Mouse (Mus musculus) lung, postnatal 0 days (tissue): Measurements from ENCODE around the gene Gnl3. TPM values are rescaled to one million over a fixed set of nuclear protein-coding genes. Genes with fewer than 3 reads are reported as not detected.

Experiments
- ATAC-seq: fragments of 200-750 bp; cut with Nextera tagmentation; 2 replicates; pipeline ENCODE4 v1.8.0; 2017; ENCODE audit warnings: moderate library complexity
- DNase-seq: peaks from one replicate; pipeline ENCODE4 v3.0.0-alpha.2; 2016; ENCODE audit warnings: low spot score
- H3K27ac ChIP-seq: fragments of 300-500 bp; sonication (generic); 2 replicates; pipeline ENCODE4 v1.5.1; 2014; ENCODE audit warnings: antibody characterized with exemption, mild to moderate bottlenecking, low read length, mixed read lengths
- H3K27me3 ChIP-seq: fragments of 300-500 bp; sonication (generic); replicated peaks from 2 replicates; pipeline ENCODE4 v1.6.1; 2014; ENCODE audit warnings: low read length, mixed read lengths; ENCODE audit not compliant: insufficient read depth
- H3K36me3 ChIP-seq: fragments of 300-500 bp; sonication (generic); 2 replicates; pipeline ENCODE4 v1.6.1; 2014; ENCODE audit warnings: low read length, mixed read lengths; ENCODE audit not compliant: insufficient read depth
- H3K4me1 ChIP-seq: fragments of 300-500 bp; sonication (generic); 2 replicates; pipeline ENCODE4 v1.6.1; 2014; ENCODE audit warnings: antibody characterized with exemption, low read depth, low read length, mixed read lengths; ENCODE audit not compliant: insufficient read depth
- H3K4me2 ChIP-seq: fragments of 300-500 bp; sonication (generic); replicated peaks from 2 replicates; pipeline ENCODE4 v1.6.1; 2014; ENCODE audit warnings: low read depth, mild to moderate bottlenecking, low read length, moderate library complexity, mixed read lengths
- H3K4me3 ChIP-seq: fragments of 300-500 bp; sonication (generic); 2 replicates; pipeline ENCODE4 v1.5.1; 2014; ENCODE audit warnings: low read depth, low read length
- H3K9ac ChIP-seq: fragments of 300-500 bp; sonication (generic); replicated peaks from 2 replicates; pipeline ENCODE4 v1.6.1; 2014; ENCODE audit warnings: low read depth, mild to moderate bottlenecking
- H3K9me3 ChIP-seq: fragments of 300-500 bp; sonication (generic); 2 replicates; pipeline ENCODE4 v1.6.1; 2016; ENCODE audit warnings: low read length, mixed read lengths
- CTCF ChIP-seq: IDR thresholded peaks from 2 replicates; pipeline ENCODE4 v1.5.1; 2016; ENCODE audit warnings: antibody characterized with exemption, mild to moderate bottlenecking
- EP300 ChIP-seq: IDR thresholded peaks from 2 replicates; pipeline ENCODE4 v1.6.1; 2016; ENCODE audit warnings: antibody characterized with exemption, mild to moderate bottlenecking, control low read depth
- WGBS: fragments of 180-500 bp; shearing (Covaris S2); extraction: QIAGEN DNeasy Blood & Tissue Kit; methylation state at CpG from one replicate; pipeline ENCODE4 v1.1.7; 2014; 5-methylcytosine and 5-hydroxymethylcytosine counted together
- polyA plus RNA-seq: library from polyadenylated mRNA; unstranded; fragments of >200 nt; fragmentation: Nextera tagmentation; extraction: Ambion mirVana; gene quantifications from 2 replicates; pipeline ENCODE4 v1.2.1, GENCODE M21; 2015

Gene Gnl3
- polyA plus RNA-seq, 1 experiment from 2014 or later, result 29.5 TPM

- Histone ChIP-seq H3K4me2 (peak overlapping the region; percentile 70), H3K4me1 (no peaks in the 10 kb centered on the region; the same call in 1 of the 2 replicates), H3K9me3 (no peaks in the 10 kb centered on the region), H3K4me3 (peak overlapping the region; percentile 78), H3K36me3 (peaks cover 7% of the 10 kb centered on the region; the same call in 1 of the 2 replicates), H3K27me3 (no peaks in the 10 kb centered on the region), H3K9ac (peak overlapping the region; percentile 78), H3K27ac (peak overlapping the region; percentile 98)
- TF ChIP-seq CTCF, result no peak
- TF ChIP-seq EP300, result no peak
- 2% methylated on average over 21 of the region's 56 CpGs for WGBS
- peak; percentile 96 for ATAC-seq
- DNase-seq, result peak; percentile 93
Observed at GRCm38 (mm10) chr14:31019331-31020205, 616 bp upstream of the Gnl3 start.

GRCm38 (mm10) chr14:31017854-31018253, 1.1 kb downstream of the Gnl3 start:
- WGBS, result 2% methylated on average over 2 of the region's 2 CpGs
- TF ChIP-seq CTCF (peak; percentile 32), EP300 (no peak)
- no peaks in the 10 kb centered on the region; the same call in 1 of the 2 replicates for H3K4me1 ChIP-seq
- peaks cover 13% of the 10 kb centered on the region; the same call in 1 of the 2 replicates for H3K36me3 ChIP-seq
- peak; percentile 43 for DNase-seq
- no peak overlapping the region for H3K27ac ChIP-seq
- H3K4me2 ChIP-seq, result peak overlapping the region; percentile 70
- ATAC-seq, result no peak
- peak overlapping the region; percentile 78; the same call in 1 of the 2 replicates for H3K4me3 ChIP-seq
- peak overlapping the region; percentile 78; the same call in 1 of the 2 replicates for H3K9ac ChIP-seq
- no peaks in the 10 kb centered on the region for H3K27me3 ChIP-seq
- H3K9me3 ChIP-seq, result no peaks in the 10 kb centered on the region

DNA sequence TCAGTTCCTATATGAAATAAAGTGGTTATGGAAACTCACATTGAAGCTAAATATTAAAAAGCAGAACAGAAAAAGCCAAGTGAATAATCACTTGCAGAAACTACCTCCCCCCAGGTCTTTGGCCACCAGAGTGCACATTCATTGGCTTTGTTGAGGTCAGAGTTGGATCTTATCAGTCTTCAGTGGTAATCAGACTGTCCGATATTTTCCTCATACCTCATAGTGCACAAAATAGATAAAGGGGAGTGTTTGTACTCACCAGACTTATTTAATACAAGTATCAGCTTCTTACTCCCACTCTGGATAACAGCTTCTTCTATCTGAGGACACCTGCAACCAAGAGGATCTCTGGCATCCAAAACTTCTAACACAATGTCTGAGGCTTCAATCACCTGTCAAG, 2.9 kb downstream of the Gnl3 start:
- Histone ChIP-seq H3K4me3 (no peak overlapping the region), H3K4me2 (no peak overlapping the region), H3K9ac (no peak overlapping the region), H3K9me3 (no peaks in the 10 kb centered on the region), H3K27ac (no peak overlapping the region), H3K4me1 (no peaks in the 10 kb centered on the region; the same call in 1 of the 2 replicates), H3K27me3 (no peaks in the 10 kb centered on the region), H3K36me3 (peaks cover 17% of the 10 kb centered on the region; the same call in 1 of the 2 replicates)
- TF ChIP-seq EP300 (no peak), CTCF (no peak)
- 86% methylated on average over 1 of the region's 1 CpGs for WGBS
- ATAC-seq, result no peak
- no peak for DNase-seq

DNA sequence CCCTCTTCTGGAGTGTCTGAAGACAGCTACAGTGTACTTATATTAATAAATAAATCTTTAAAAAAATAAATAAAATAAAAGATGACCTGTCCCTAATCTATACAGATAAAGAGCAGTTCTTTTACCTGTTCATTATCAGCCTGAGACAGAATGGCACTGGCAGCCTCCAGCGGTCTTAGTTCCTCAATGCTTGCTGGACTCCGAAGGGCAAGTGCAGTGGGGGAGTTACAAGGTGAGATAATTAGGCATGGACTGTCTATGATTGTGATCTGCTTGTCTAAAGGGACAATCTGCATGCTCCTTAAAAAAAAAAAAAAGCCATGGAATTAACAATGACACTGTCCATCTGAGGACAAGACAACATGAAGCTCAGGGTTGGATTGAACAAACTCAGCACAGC, 5.0 kb downstream of the Gnl3 start:
- Histone ChIP-seq H3K4me2 (no peak overlapping the region), H3K9ac (no peak overlapping the region), H3K36me3 (peaks cover 25% of the 10 kb centered on the region), H3K4me3 (no peak overlapping the region), H3K4me1 (no peaks in the 10 kb centered on the region; the same call in 1 of the 2 replicates), H3K27ac (no peak overlapping the region), H3K27me3 (no peaks in the 10 kb centered on the region), H3K9me3 (no peaks in the 10 kb centered on the region)
- DNase-seq (no peak), ATAC-seq (no peak)
- 97% methylated on average over 2 of the region's 2 CpGs for WGBS
- TF ChIP-seq EP300 (no peak), CTCF (no peak)

DNA sequence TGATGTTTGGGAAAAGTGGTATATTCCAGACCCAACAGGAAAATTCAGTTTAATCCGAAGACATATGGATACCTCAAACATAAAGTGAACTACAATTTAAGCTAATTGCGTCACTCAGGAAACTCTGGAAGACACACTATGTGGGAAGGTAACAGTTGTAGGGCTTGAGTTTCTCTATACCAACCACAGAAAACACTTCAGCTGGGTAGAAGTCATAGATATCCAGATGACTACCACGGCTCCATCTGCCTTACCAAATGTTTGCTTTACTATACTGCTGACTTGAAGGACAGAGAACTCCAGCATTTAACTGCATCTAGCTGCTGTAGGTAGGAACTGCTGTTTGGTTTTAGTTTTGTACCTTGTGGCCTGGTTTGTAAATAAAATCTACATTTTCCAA, 7.4 kb downstream of the Gnl3 start:
- DNase-seq (no peak), ATAC-seq (no peak)
- Histone ChIP-seq H3K4me3 (no peak overlapping the region), H3K4me2 (no peak overlapping the region), H3K36me3 (peaks cover 32% of the 10 kb centered on the region), H3K9me3 (no peaks in the 10 kb centered on the region), H3K9ac (no peak overlapping the region), H3K27me3 (no peaks in the 10 kb centered on the region), H3K27ac (no peak overlapping the region), H3K4me1 (no peaks in the 10 kb centered on the region)
- TF ChIP-seq EP300, result no peak
- TF ChIP-seq CTCF, result no peak
- WGBS, result 96% methylated on average over 3 of the region's 3 CpGs

DNA sequence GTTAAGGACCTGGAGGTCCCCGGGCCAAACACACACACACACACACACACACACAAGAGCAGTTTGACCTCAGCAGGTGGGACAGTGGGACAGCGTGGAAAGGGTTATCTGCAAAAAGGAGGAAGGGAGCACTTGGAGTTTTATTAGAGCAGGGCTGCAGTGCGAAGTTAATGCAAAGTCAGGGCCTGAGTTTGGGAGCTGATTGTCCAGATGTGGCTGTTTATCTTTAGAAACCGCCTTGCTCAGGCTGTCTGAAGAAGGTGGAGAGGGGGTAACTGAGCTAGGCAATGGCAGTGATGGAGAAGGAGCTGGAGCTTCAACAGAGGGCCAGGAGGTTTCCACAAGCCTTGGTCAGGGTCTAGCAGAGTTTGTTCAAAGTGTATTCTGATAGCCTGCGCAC, 12.2 kb downstream of the Gnl3 start:
- WGBS, result 70% methylated on average over 5 of the region's 5 CpGs

More for the DNA sequence above, 12.2 kb downstream of the Gnl3 start:
- Histone ChIP-seq H3K9ac (no peak overlapping the region), H3K4me1 (peaks cover 6% of the 10 kb centered on the region; the same call in 1 of the 2 replicates), H3K4me3 (no peak overlapping the region), H3K9me3 (no peaks in the 10 kb centered on the region), H3K4me2 (no peak overlapping the region), H3K27me3 (no peaks in the 10 kb centered on the region), H3K36me3 (peaks cover 17% of the 10 kb centered on the region; the same call in 1 of the 2 replicates), H3K27ac (no peak overlapping the region)
- DNase-seq (no peak), ATAC-seq (no peak)
- TF ChIP-seq EP300, result no peak
- TF ChIP-seq CTCF, result no peak
